Mouse (Mus musculus) natural killer cell, adult 2 months (primary cell): ENCODE results near the gene Actr5.

ENCODE experiments used
- DNase-seq, 2 experiments: peaks; one replicate each; pipeline ENCODE4 v3.0.0; 2022; ENCODE audit warnings: low spot score in 2 of 2

Gene Actr5

DNA sequence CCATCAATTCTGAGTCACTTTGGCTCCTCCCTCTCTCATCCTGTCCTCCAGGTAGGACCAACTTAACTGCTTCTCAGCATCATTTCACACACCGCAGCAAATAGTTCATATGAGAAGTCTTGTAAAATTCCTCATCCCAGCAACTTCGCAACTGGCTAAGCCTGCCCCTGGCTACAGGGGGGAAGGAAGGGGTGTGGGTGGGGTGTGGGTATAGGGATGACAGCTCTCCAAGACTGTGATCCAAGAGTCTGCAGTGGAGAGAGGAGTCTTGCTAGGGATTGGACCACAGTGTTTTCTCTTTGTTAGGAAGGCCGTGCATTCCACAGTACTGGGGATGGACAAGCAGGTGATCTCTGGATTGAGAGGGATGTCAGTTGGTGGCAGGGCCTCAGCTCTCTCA, 60.2 kb downstream of the Actr5 start:
- no peak for DNase-seq

DNA sequence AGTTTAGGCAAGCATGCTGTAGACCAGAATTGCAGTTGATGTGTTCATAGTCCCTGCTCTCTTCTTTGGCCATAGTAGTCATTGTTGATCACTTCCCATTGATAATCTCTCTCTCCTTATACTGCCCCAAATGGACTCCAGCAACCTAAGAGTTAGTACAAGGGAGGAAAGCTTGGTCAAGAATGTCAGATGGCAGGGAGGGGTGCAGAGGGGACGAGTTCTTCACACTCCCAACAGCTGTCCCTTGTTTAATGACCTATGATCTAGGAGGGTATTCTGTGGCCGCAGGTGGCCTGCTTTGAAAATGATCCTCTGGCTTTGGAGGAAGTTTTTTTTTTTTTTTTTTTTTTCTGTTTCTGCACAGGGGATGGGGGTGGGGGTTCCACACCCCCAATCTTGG, 61.7 kb downstream of the Actr5 start:
- no peak for DNase-seq

DNA sequence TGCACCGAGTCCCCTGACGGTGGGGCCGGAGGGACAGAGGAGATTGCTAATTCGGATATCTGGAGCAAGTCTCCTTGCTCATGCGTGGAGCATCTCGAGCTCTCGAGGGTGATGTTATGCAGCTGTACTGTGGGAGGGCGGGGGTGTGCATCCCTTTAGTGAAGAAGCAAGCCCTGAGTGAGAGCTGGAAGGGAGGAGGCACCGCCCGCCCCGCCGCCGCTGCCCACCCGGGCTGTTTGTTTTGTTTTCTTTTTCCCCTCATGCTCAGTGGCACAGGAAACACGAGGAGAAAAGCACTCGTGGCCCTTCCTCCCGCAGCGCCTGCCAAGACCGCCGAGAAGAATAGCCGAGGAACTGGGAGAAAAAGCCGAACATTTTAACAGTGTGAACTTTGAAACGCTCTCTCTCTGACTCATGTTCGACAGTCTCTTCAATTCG, 63.1 kb downstream of the Actr5 start:
- peak; percentile 62 to 63 for DNase-seq
